Mouse (Mus musculus) cortical plate, adult 2 months (tissue): ENCODE measurements around the gene Ddx1.
"Not testable (repeated sequence)": the region's sequence is repeated elsewhere in the genome, so short reads cannot be mapped to it uniquely, and the experiment has no call there.

Experiments used
- CTCF ChIP-seq: fragments of 200-500 bp; IDR thresholded peaks from 2 replicates; pipeline ENCODE4 v1.5.1; 2011; ENCODE audit warnings: mild to moderate bottlenecking, control low read depth, low read length; ENCODE audit not compliant: insufficient read depth; ENCODE audit errors: extremely low read depth
- POLR2A ChIP-seq: fragments of 200-500 bp; IDR thresholded peaks from 2 replicates; pipeline ENCODE4 v1.6.1; 2011; ENCODE audit warnings: mild to moderate bottlenecking, low read length, control low read depth; ENCODE audit not compliant: insufficient read depth; ENCODE audit errors: extremely low read depth

DNA sequence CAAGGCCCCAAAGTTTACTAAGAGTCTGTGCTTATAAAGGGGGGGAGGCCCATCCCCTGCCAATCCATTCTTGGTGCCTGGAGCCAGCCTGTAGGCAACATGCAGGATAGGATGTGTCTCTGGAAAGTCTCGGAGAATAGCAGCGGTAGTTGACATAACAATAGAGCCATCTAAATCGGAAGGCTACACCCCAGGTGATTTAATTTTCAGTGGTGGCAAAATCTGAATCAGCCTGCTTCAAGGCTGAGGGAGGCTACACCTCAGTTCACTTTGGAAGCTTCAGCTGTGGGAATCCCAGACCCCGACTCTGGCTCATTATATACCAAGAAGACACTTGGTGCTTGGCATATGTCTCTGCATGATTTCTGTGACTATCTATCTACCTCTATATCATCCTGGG lies 64.9 kb downstream of the Ddx1 start:
- TF ChIP-seq CTCF, POLR2A: not testable (repeated sequence)
